In the genomic region with DNA sequence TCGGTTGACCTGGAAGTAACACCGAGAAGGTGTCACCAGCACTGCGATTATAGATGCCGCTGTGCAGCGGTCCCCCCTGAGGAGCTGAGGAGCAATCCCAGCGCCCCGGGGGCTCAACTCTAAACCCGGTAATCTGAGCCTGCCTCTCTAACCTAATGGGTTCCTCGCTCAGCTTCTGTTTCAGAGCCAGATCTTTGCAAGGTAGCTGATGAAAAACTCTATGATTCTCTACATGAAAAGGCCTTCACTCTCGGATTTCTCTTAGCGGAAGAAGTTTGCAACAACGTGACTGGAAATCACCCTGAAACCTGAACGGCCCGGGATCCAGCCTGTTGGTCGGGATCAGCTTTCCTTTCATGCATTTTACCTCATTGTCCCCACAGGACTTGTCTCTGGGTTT, we compare ENCODE assay signal across 9 mouse cellular contexts. TPM values are rescaled to one million over a fixed set of nuclear protein-coding genes. Genes with fewer than 3 reads are reported as not detected.
DNase-seq lines count a peak whose midpoint lies in the region; ATAC-seq and TF ChIP-seq lines count a peak whose summit lies in the region.
"Had no signal": no experiment of that assay in that cellular context is flagged by ENCODE, and none has a peak within 500 bp of the region (broad histone marks: within the 10 kb centered on the region; RNA-seq: fewer than 3 reads in every experiment).

No protein-coding gene starts in this region.

- H3K27ac ChIP-seq in left cerebral cortex, adult 2 months: peak overlapping the region; percentile 13; the same call in 1 of the 2 replicates
- peak overlapping the region; percentile 93 for H3K27ac ChIP-seq in embryonic facial prominence, embryonic 10.5 days (replicated peaks)
- H3K27ac ChIP-seq in intestine, embryonic 16.5 days (ENCODE audit: low read length): no peak overlapping the region
- peak overlapping the region; percentile 100 for H3K27ac ChIP-seq in neural tube, embryonic 14.5 days (ENCODE audit: low read depth, low read length)

- no peak for ATAC-seq in intestine, embryonic 16.5 days
- no peak for ATAC-seq in neural tube, embryonic 14.5 days (ENCODE audit: low read depth)

- H3K36me3 ChIP-seq in embryonic facial prominence, embryonic 10.5 days (replicated peaks): peaks cover 11% of the 10 kb centered on the region
- no peaks in the 10 kb centered on the region for H3K36me3 ChIP-seq in intestine, embryonic 16.5 days (ENCODE audit: control insufficient read depth, insufficient read depth, low read length)
- H3K36me3 ChIP-seq in neural tube, embryonic 14.5 days (ENCODE audit: control insufficient read depth, insufficient read depth, low read length): no peaks in the 10 kb centered on the region; the same call in 1 of the 2 replicates

- under 1% methylated on average over 15 of the region's 15 CpGs for WGBS in embryonic facial prominence, embryonic 10.5 days
- WGBS in intestine, embryonic 16.5 days: 20% methylated on average over 15 of the region's 15 CpGs
- WGBS in neural tube, embryonic 14.5 days: under 1% methylated on average over 15 of the region's 15 CpGs

- H3K9me3 ChIP-seq in embryonic facial prominence, embryonic 10.5 days: no peaks in the 10 kb centered on the region
- no peaks in the 10 kb centered on the region for H3K9me3 ChIP-seq in intestine, embryonic 16.5 days (ENCODE audit: control insufficient read depth, low read length)
- no peaks in the 10 kb centered on the region for H3K9me3 ChIP-seq in neural tube, embryonic 14.5 days (ENCODE audit: control insufficient read depth, low read length)

- peaks cover 60% of the 10 kb centered on the region for H3K4me1 ChIP-seq in embryonic facial prominence, embryonic 10.5 days
- peaks cover 21% of the 10 kb centered on the region for H3K4me1 ChIP-seq in intestine, embryonic 16.5 days (ENCODE audit: control insufficient read depth, insufficient read depth, low read length)
- H3K4me1 ChIP-seq in neural tube, embryonic 14.5 days (ENCODE audit: control insufficient read depth, insufficient read depth, low read length): peaks cover 18% of the 10 kb centered on the region; the same call in 1 of the 2 replicates

- H3K9ac ChIP-seq in intestine, embryonic 16.5 days (ENCODE audit: low read depth, low read length): no peak overlapping the region
- peak overlapping the region; percentile 99 for H3K9ac ChIP-seq in neural tube, embryonic 14.5 days (replicated peaks; ENCODE audit: low read depth, low read length)

- no peak overlapping the region for H3K4me3 ChIP-seq in left cerebral cortex, adult 2 months
- peak overlapping the region; percentile 79 for H3K4me3 ChIP-seq in embryonic facial prominence, embryonic 10.5 days
- no peak overlapping the region; the same call in 1 of the 2 replicates for H3K4me3 ChIP-seq in intestine, embryonic 16.5 days (ENCODE audit: low read length)
- H3K4me3 ChIP-seq in neural tube, embryonic 14.5 days (ENCODE audit: low read depth, low read length): peak overlapping the region; percentile 93

- DNase-seq in left cerebral cortex, adult 2 months (ENCODE audit: extremely low spot score in 1 of 2, low spot score in 2 of 2): no peak
- DNase-seq in left cerebral cortex, adult 11 months (ENCODE audit: low spot score): no peak
- peak; percentile 62 for DNase-seq in embryonic facial prominence, embryonic 10.5 days (ENCODE audit: low spot score)
- DNase-seq in adrenal gland, postnatal 10 days: no peak
- no peak for DNase-seq in ovary, adult 18-20 months (ENCODE audit: low spot score)
- no peak for DNase-seq in urinary bladder, adult 2 months (ENCODE audit: low spot score)

- no peak for TF ChIP-seq CTCF in left cerebral cortex, adult 2 months (IDR thresholded peaks at IDR 0.05)

- intact Hi-C loops in left cerebral cortex, adult 2 months (cut with DNase I): no loop called here

- peaks cover 37% of the 10 kb centered on the region for H3K27me3 ChIP-seq in embryonic facial prominence, embryonic 10.5 days (replicated peaks; ENCODE audit: low read depth, poor library complexity, severe bottlenecking)
- H3K27me3 ChIP-seq in intestine, embryonic 16.5 days (replicated peaks; ENCODE audit: control insufficient read depth, insufficient read depth, low read length): peaks cover 3% of the 10 kb centered on the region; the same call in 1 of the 2 replicates
- no peaks in the 10 kb centered on the region for H3K27me3 ChIP-seq in neural tube, embryonic 14.5 days (ENCODE audit: control insufficient read depth, insufficient read depth, low read length)

- H3K4me2 ChIP-seq in intestine, embryonic 16.5 days (ENCODE audit: low read depth, low read length): peak overlapping the region; percentile 96
- peak overlapping the region; percentile 69 for H3K4me2 ChIP-seq in neural tube, embryonic 14.5 days (ENCODE audit: low read depth, low read length)

RNA-seq across cellular contexts. Expression of gene Tubb2b, which starts 2.0 kb away (rescaled TPM):
- total RNA-seq in left cerebral cortex, adult 2 months (2021): 100 to 1,000 TPM; 153 to 177 TPM
- polyA plus RNA-seq in embryonic facial prominence, embryonic 10.5 days (2016; fragmentation: Nextera tagmentation; extraction: Ambion mirVana): 65.5 and 73.2 TPM in 2 replicates
- polyA plus RNA-seq in intestine, embryonic 16.5 days (2015; fragmentation: Nextera tagmentation; extraction: Ambion mirVana): 30.4 and 36.0 TPM in 2 replicates
- polyA plus RNA-seq in neural tube, embryonic 14.5 days (2014; fragmentation: Nextera tagmentation; extraction: Ambion mirVana): 629 and 667 TPM in 2 replicates
- total RNA-seq in adrenal gland, postnatal 10 days (2021): 10 to 100 TPM; 24.9 to 61.2 TPM
- 8.7 and 13.3 TPM in 2 replicates for polyA plus RNA-seq in urinary bladder, adult 2 months (2012; rRNA removed)
- total RNA-seq: hematopoietic stem cell, adult 5-6 weeks had no signal

RNA-seq across cellular contexts. Expression of gene Psmg4, which starts 30.5 kb away (rescaled TPM):
- total RNA-seq in left cerebral cortex, adult 2 months (2021): 10 to 100 TPM; 19.4 to 20.6 TPM
- polyA plus RNA-seq in embryonic facial prominence, embryonic 10.5 days (2016; fragmentation: Nextera tagmentation; extraction: Ambion mirVana): 97.9 and 99.9 TPM in 2 replicates
- 66.7 and 67.2 TPM in 2 replicates for polyA plus RNA-seq in intestine, embryonic 16.5 days (2015; fragmentation: Nextera tagmentation; extraction: Ambion mirVana)
- 77.8 and 87.4 TPM in 2 replicates for polyA plus RNA-seq in neural tube, embryonic 14.5 days (2014; fragmentation: Nextera tagmentation; extraction: Ambion mirVana)
- 10 to 100 TPM; 35.4 to 43.9 TPM for total RNA-seq in adrenal gland, postnatal 10 days (2021)
- 61.5 and 69.2 TPM in 2 replicates for polyA plus RNA-seq in urinary bladder, adult 2 months (2012; rRNA removed)

RNA-seq across cellular contexts. Expression of gene Tubb2a, which starts 54.5 kb away (rescaled TPM):
- 100 to 1,000 TPM; 768 to 774 TPM for total RNA-seq in left cerebral cortex, adult 2 months (2021)
- polyA plus RNA-seq in embryonic facial prominence, embryonic 10.5 days (2016; fragmentation: Nextera tagmentation; extraction: Ambion mirVana): 101 and 105 TPM in 2 replicates
- polyA plus RNA-seq in intestine, embryonic 16.5 days (2015; fragmentation: Nextera tagmentation; extraction: Ambion mirVana): 149 and 162 TPM in 2 replicates
- 2,423 and 2,884 TPM in 2 replicates for polyA plus RNA-seq in neural tube, embryonic 14.5 days (2014; fragmentation: Nextera tagmentation; extraction: Ambion mirVana)
- total RNA-seq in adrenal gland, postnatal 10 days (2021): 10 to 100 TPM; 68.6 to 90.0 TPM
- polyA plus RNA-seq in urinary bladder, adult 2 months (2012; rRNA removed): 140 and 213 TPM in 2 replicates

Comparison
In these comparisons a context has a peak if more than half of its experiments do, and no peak if none do; other contexts are left out.
1. H3K4me3 ChIP-seq: peak in embryonic facial prominence, embryonic 10.5 days (single experiment) and neural tube, embryonic 14.5 days (single experiment); none in left cerebral cortex, adult 2 months (single experiment) and intestine, embryonic 16.5 days (single experiment).
2. RNA of gene Tubb2a, which starts 54.5 kb away (polyA plus RNA-seq): 2,423 to 2,884 TPM in neural tube, embryonic 14.5 days; 140 to 213 TPM in urinary bladder, adult 2 months, 149 to 162 TPM in intestine, embryonic 16.5 days and 101 to 105 TPM in embryonic facial prominence, embryonic 10.5 days; every median in the first group is over 10 times any median in the second.